Mouse (Mus musculus) midbrain, embryonic 14.5 days (tissue): Measurements from ENCODE around the gene Chd8. TPM values are rescaled to one million over a fixed set of nuclear protein-coding genes. Genes with fewer than 3 reads are reported as not detected.

ENCODE experiments used
- ATAC-seq: fragments of 200-750 bp; cut with Nextera tagmentation; 2 replicates; pipeline ENCODE4 v1.8.0; 2017; ENCODE audit warnings: moderate number of reproducible peaks, moderate library complexity; ENCODE audit not compliant: low FRiP score, low TSS enrichment
- DNase-seq: peaks from one replicate; pipeline ENCODE4 v3.0.0-alpha.2; 2015
- H3K27ac ChIP-seq: fragments of 300-500 bp; sonication (generic); replicated peaks from 2 replicates; pipeline ENCODE4 v1.5.1; 2014; ENCODE audit warnings: mild to moderate bottlenecking, low read depth, low read length, moderate library complexity
- H3K27me3 ChIP-seq: fragments of 300-500 bp; sonication (generic); 2 replicates; pipeline ENCODE4 v1.6.1; 2014; ENCODE audit warnings: low read length, control low read depth, mixed read lengths; ENCODE audit not compliant: control insufficient read depth, insufficient read depth
- H3K36me3 ChIP-seq: fragments of 300-500 bp; sonication (generic); 2 replicates; pipeline ENCODE4 v1.6.1; 2014; ENCODE audit warnings: low read length, control low read depth; ENCODE audit not compliant: control insufficient read depth, insufficient read depth
- H3K4me1 ChIP-seq: fragments of 300-500 bp; sonication (generic); 2 replicates; pipeline ENCODE4 v1.6.1; 2014; ENCODE audit warnings: mild to moderate bottlenecking, antibody characterized with exemption, low read length, control low read depth; ENCODE audit not compliant: control insufficient read depth, insufficient read depth
- H3K4me2 ChIP-seq: fragments of 300-500 bp; sonication (generic); 2 replicates; pipeline ENCODE4 v1.6.1; 2014; ENCODE audit warnings: mild to moderate bottlenecking, low read length, moderate library complexity
- H3K4me3 ChIP-seq: fragments of 300-500 bp; sonication (generic); replicated peaks from 2 replicates; pipeline ENCODE4 v1.5.1; 2014; ENCODE audit warnings: low read depth, low read length
- H3K9ac ChIP-seq: fragments of 300-500 bp; sonication (generic); replicated peaks from 2 replicates; pipeline ENCODE4 v1.6.1; 2014; ENCODE audit warnings: mild to moderate bottlenecking, low read length, moderate library complexity
- H3K9me3 ChIP-seq: fragments of 300-500 bp; sonication (generic); 2 replicates; pipeline ENCODE4 v1.6.1; 2016; ENCODE audit warnings: low read length, control low read depth, mixed read lengths; ENCODE audit not compliant: control insufficient read depth
- WGBS: fragments of 180-500 bp; shearing (Covaris S2); extraction: QIAGEN DNeasy Blood & Tissue Kit; methylation state at CpG from one replicate; pipeline ENCODE4 v1.1.7; 2014; 5-methylcytosine and 5-hydroxymethylcytosine counted together
- polyA plus RNA-seq: library from polyadenylated mRNA; unstranded; fragments of >200 nt; fragmentation: Nextera tagmentation; extraction: Ambion mirVana; gene quantifications from 2 replicates; pipeline ENCODE4 v1.2.1, GENCODE M21; 2014

The Chd8 gene
- polyA plus RNA-seq, 1 experiment from 2014 or later, result 53.4 TPM

DNA sequence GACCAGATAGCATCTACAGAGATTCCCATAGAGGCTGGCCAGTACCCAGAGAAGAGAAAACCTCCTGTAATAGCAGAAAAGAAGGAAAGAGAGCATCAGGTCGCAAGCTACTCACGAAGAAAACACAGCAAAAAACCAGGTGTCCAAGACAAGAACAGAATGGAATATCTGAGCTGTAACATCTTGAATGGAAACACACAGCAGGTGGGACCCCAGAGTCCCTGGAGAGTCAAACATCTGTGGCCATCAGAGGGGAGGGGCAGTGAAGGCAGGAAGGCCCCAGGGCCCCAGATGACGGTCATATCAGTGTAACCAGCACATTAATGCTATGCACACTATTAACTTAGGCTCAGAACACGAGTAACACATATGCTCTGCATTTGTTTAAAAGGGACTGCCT is 107.7 kb downstream of the Chd8 start:
- ATAC-seq (no peak), DNase-seq (no peak)
- Histone ChIP-seq H3K9me3 (no peaks in the 10 kb centered on the region), H3K4me3 (no peak overlapping the region), H3K4me2 (no peak overlapping the region), H3K4me1 (peaks cover 3% of the 10 kb centered on the region; the same call in 1 of the 2 replicates), H3K27ac (no peak overlapping the region), H3K9ac (no peak overlapping the region), H3K36me3 (no peaks in the 10 kb centered on the region), H3K27me3 (no peaks in the 10 kb centered on the region)
- 53% methylated on average over 4 of the region's 4 CpGs for WGBS

Other genes starting within 250 kb of the Chd8 start
- 0.37 and 0.39 TPM in 2 replicates for gene Tmem253, start 242.1 kb downstream of the Chd8 start, polyA plus RNA-seq
- 41.6 and 46.9 TPM in 2 replicates for gene Zfp219, start 237.0 kb downstream of the Chd8 start, polyA plus RNA-seq
- not detected in 2 replicates for gene Olfr221, start 215.3 kb downstream of the Chd8 start, polyA plus RNA-seq
- 473 and 549 TPM in 2 replicates for gene Hnrnpc, start 153.8 kb downstream of the Chd8 start, polyA plus RNA-seq
- gene Rpgrip1, start 147.1 kb downstream of the Chd8 start, polyA plus RNA-seq, result 39.5 and 57.3 TPM in 2 replicates
- 58.7 and 74.9 TPM in 2 replicates for gene Supt16, start 60.4 kb downstream of the Chd8 start, polyA plus RNA-seq
- gene Tox4, start 21.4 kb upstream of the Chd8 start, polyA plus RNA-seq, result 52.6 and 56.1 TPM in 2 replicates
- gene Rab2b, start 21.8 kb upstream of the Chd8 start, polyA plus RNA-seq, result 60.4 and 65.7 TPM in 2 replicates
- 39.8 and 42.8 TPM in 2 replicates for gene Mettl3, start 47.3 kb upstream of the Chd8 start, polyA plus RNA-seq
- 40.1 and 55.6 TPM in 2 replicates for gene Sall2, start 71.0 kb upstream of the Chd8 start, polyA plus RNA-seq
- gene Olfr1513, start 98.6 kb upstream of the Chd8 start, polyA plus RNA-seq, result not detected in 2 replicates
- not detected in 2 replicates for gene Olfr1512, start 121.4 kb upstream of the Chd8 start, polyA plus RNA-seq
- 0.15 TPM in 1 of 2 replicates, not detected in the other for gene Olfr1511, start 139.6 kb upstream of the Chd8 start, polyA plus RNA-seq
- gene Olfr1510, start 156.6 kb upstream of the Chd8 start, polyA plus RNA-seq, result not detected in 2 replicates
- gene Olfr1509, start 185.2 kb upstream of the Chd8 start, polyA plus RNA-seq, result not detected in 2 replicates
- not detected in 2 replicates for gene Olfr1508, start 209.7 kb upstream of the Chd8 start, polyA plus RNA-seq
- gene Olfr1507, start 238.0 kb upstream of the Chd8 start, polyA plus RNA-seq, result not detected in 2 replicates